Comparison of ENCODE assay signal across 28 mouse cellular contexts in the genomic region with DNA sequence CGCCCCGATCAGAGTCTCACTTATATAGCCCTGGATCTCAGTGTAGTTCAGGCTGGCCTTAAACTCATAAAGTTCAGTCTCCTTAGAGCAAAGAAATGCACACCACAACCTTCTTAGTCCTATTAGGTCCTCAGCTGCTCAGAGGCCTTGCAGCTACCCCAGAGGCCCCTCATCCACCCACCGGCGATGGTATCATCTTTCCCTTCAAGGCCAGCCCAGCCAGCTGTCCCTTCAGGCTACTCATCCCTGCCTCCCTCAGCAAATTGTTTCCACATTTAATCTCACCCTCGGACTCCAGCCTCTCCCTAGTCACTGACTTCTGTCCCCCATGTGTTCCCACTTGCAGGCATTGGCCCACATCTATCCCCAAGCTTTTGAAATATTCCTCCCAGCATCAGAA. TPM values are rescaled to one million over a fixed set of nuclear protein-coding genes. Genes with fewer than 3 reads are reported as not detected.
DNase-seq lines count a peak whose midpoint lies in the region; ATAC-seq and TF ChIP-seq lines count a peak whose summit lies in the region.
"Had no signal": no experiment of that assay in that cellular context is flagged by ENCODE, and none has a peak within 500 bp of the region (broad histone marks: within the 10 kb centered on the region; RNA-seq: fewer than 3 reads in every experiment).

No protein-coding gene starts in this region.

- no peak for TF ChIP-seq POLR2A in lung, adult 2 months (IDR thresholded peaks at IDR 0.05; ENCODE audit: borderline replicate concordance, extremely low read depth, low read depth, low read length)

- ATAC-seq in kidney, postnatal 0 days (replicated peaks; ENCODE audit: low FRiP score, low read depth): no peak
- no peak for ATAC-seq in kidney, embryonic 15.5 days (replicated peaks; ENCODE audit: low FRiP score)
- no peak; the same call in 1 of the 2 replicates for ATAC-seq in embryonic facial prominence, embryonic 15.5 days (ENCODE audit: insufficient number of reproducible peaks, low FRiP score, low TSS enrichment, low read depth)
- ATAC-seq in forebrain, embryonic 15.5 days (replicated peaks): no peak
- ATAC-seq: forebrain, postnatal 0 days; hindbrain, embryonic 16.5 days; midbrain, embryonic 15.5 days had no signal

- H3K27ac ChIP-seq in kidney, postnatal 0 days: no peak overlapping the region
- H3K27ac ChIP-seq in kidney, embryonic 15.5 days: no peak overlapping the region
- peak overlapping the region; percentile 39; the same call in 1 of the 2 replicates for H3K27ac ChIP-seq in embryonic facial prominence, embryonic 15.5 days (replicated peaks)
- no peak overlapping the region for H3K27ac ChIP-seq in forebrain, embryonic 15.5 days (replicated peaks)
- H3K27ac ChIP-seq: embryonic facial prominence, embryonic 12.5 days; heart, embryonic 13.5 days; limb, embryonic 12.5 days; liver, embryonic 13.5 days; macrophage; midbrain, embryonic 15.5 days had no signal

- WGBS in kidney, postnatal 0 days: 45% methylated on average over 5 of the region's 5 CpGs
- WGBS in kidney, embryonic 15.5 days: 51% methylated on average over 5 of the region's 5 CpGs
- WGBS in embryonic facial prominence, embryonic 15.5 days: 39% methylated on average over 5 of the region's 5 CpGs
- 82% methylated on average over 5 of the region's 5 CpGs for WGBS in forebrain, embryonic 15.5 days
- WGBS in lung, adult 2 months: 73% methylated on average over 5 of the region's 5 CpGs

- peak; percentile 22 for DNase-seq in embryo, embryonic 10.5 days (ENCODE audit: low spot score)
- no peak for DNase-seq in embryo, embryonic 11 days
- DNase-seq in kidney, postnatal 0 days (ENCODE audit: low spot score): peak; percentile 44
- DNase-seq in lung, adult 2 months: no peak
- DNase-seq: adrenal gland, postnatal 36 days; cerebellum, adult 18-20 months; cerebellum, postnatal 10 days; forebrain, postnatal 0 days; heart, postnatal 10 days; kidney, adult 18-20 months; kidney, postnatal 14 days; layer of hippocampus, adult 9-11 months; liver, embryonic 13.5 days; lung, adult 18-20 months; lung, postnatal 10 days; right cerebral cortex, adult 18-20 months; thymus, adult 2 months; thymus, postnatal 36 days had no signal

- no peaks in the 10 kb centered on the region for H3K9me3 ChIP-seq in kidney, postnatal 0 days (replicated peaks; ENCODE audit: low read length)
- H3K9me3 ChIP-seq in kidney, embryonic 15.5 days (replicated peaks): no peaks in the 10 kb centered on the region
- H3K9me3 ChIP-seq in embryonic facial prominence, embryonic 15.5 days (replicated peaks): no peaks in the 10 kb centered on the region
- H3K9me3 ChIP-seq in forebrain, embryonic 15.5 days: no peaks in the 10 kb centered on the region
- H3K9me3 ChIP-seq: embryonic facial prominence, embryonic 12.5 days; heart, embryonic 13.5 days; limb, embryonic 12.5 days; liver, embryonic 13.5 days; midbrain, embryonic 15.5 days had no signal

- TF ChIP-seq CTCF in kidney, postnatal 0 days (IDR thresholded peaks at IDR 0.05; ENCODE audit: low read depth): no peak
- no peak for TF ChIP-seq CTCF in lung, adult 2 months (IDR thresholded peaks at IDR 0.05; ENCODE audit: insufficient read depth, low read length)

- no peaks in the 10 kb centered on the region for H3K36me3 ChIP-seq in kidney, postnatal 0 days (ENCODE audit: insufficient read depth, low read length)
- no peaks in the 10 kb centered on the region for H3K36me3 ChIP-seq in kidney, embryonic 15.5 days
- H3K36me3 ChIP-seq in embryonic facial prominence, embryonic 15.5 days: no peaks in the 10 kb centered on the region
- no peaks in the 10 kb centered on the region for H3K36me3 ChIP-seq in forebrain, embryonic 15.5 days
- H3K36me3 ChIP-seq: embryonic facial prominence, embryonic 12.5 days; heart, embryonic 13.5 days; limb, embryonic 12.5 days; liver, embryonic 13.5 days; midbrain, embryonic 15.5 days had no signal

- H3K4me1 ChIP-seq in kidney, postnatal 0 days (replicated peaks; ENCODE audit: insufficient read depth, low read length): peaks cover 10% of the 10 kb centered on the region; the same call in 1 of the 2 replicates
- H3K4me1 ChIP-seq in kidney, embryonic 15.5 days: peaks cover 24% of the 10 kb centered on the region
- peaks cover 15% of the 10 kb centered on the region for H3K4me1 ChIP-seq in embryonic facial prominence, embryonic 15.5 days
- H3K4me1 ChIP-seq in forebrain, embryonic 15.5 days: peaks cover 6% of the 10 kb centered on the region; the same call in 1 of the 2 replicates
- peaks cover 2% of the 10 kb centered on the region; the same call in 1 of the 2 replicates for H3K4me1 ChIP-seq in lung, adult 2 months (ENCODE audit: control insufficient read depth, insufficient read depth, low read length)

- H3K4me2 ChIP-seq in kidney, postnatal 0 days (ENCODE audit: low read length): no peak overlapping the region
- no peak overlapping the region for H3K4me2 ChIP-seq in kidney, embryonic 15.5 days
- no peak overlapping the region for H3K4me2 ChIP-seq in embryonic facial prominence, embryonic 15.5 days (replicated peaks)
- no peak overlapping the region for H3K4me2 ChIP-seq in forebrain, embryonic 15.5 days (replicated peaks)
- H3K4me2 ChIP-seq: embryonic facial prominence, embryonic 12.5 days; heart, embryonic 13.5 days; limb, embryonic 12.5 days; liver, embryonic 13.5 days; midbrain, embryonic 15.5 days had no signal

- no peaks in the 10 kb centered on the region for H3K27me3 ChIP-seq in kidney, postnatal 0 days (ENCODE audit: insufficient read depth, low read length)
- no peaks in the 10 kb centered on the region for H3K27me3 ChIP-seq in kidney, embryonic 15.5 days
- H3K27me3 ChIP-seq in embryonic facial prominence, embryonic 15.5 days: no peaks in the 10 kb centered on the region
- H3K27me3 ChIP-seq in forebrain, embryonic 15.5 days: no peaks in the 10 kb centered on the region
- H3K27me3 ChIP-seq: embryonic facial prominence, embryonic 12.5 days; heart, embryonic 13.5 days; limb, embryonic 12.5 days; midbrain, embryonic 15.5 days had no signal

- H3K9ac ChIP-seq in kidney, postnatal 0 days (ENCODE audit: low read depth, low read length): no peak overlapping the region
- H3K9ac ChIP-seq in kidney, embryonic 15.5 days: no peak overlapping the region
- H3K9ac ChIP-seq in embryonic facial prominence, embryonic 15.5 days: no peak overlapping the region
- H3K9ac ChIP-seq in forebrain, embryonic 15.5 days (replicated peaks): no peak overlapping the region
- H3K9ac ChIP-seq: embryonic facial prominence, embryonic 12.5 days; forebrain, postnatal 0 days; heart, embryonic 13.5 days; limb, embryonic 12.5 days; liver, embryonic 13.5 days; midbrain, embryonic 15.5 days had no signal

- no peak overlapping the region for H3K4me3 ChIP-seq in kidney, postnatal 0 days (replicated peaks; ENCODE audit: low read depth, low read length)
- H3K4me3 ChIP-seq in kidney, embryonic 15.5 days (replicated peaks): no peak overlapping the region
- H3K4me3 ChIP-seq in embryonic facial prominence, embryonic 15.5 days (replicated peaks): no peak overlapping the region
- H3K4me3 ChIP-seq in forebrain, embryonic 15.5 days: no peak overlapping the region
- H3K4me3 ChIP-seq in lung, adult 2 months (replicated peaks; ENCODE audit: extremely low read depth, low read depth, low read length): no peak overlapping the region
- H3K4me3 ChIP-seq: embryonic facial prominence, embryonic 12.5 days; erythroblast, embryonic 14.5 days; heart, embryonic 13.5 days; limb, embryonic 12.5 days; liver, embryonic 13.5 days; midbrain, embryonic 15.5 days had no signal

RNA-seq across cellular contexts. Expression of a gene that starts 5.8 kb away (rescaled TPM):
- polyA plus RNA-seq in kidney, postnatal 0 days (2015; fragmentation: Nextera tagmentation; extraction: Ambion mirVana): 45.4 and 52.8 TPM in 2 replicates
- polyA plus RNA-seq in kidney, embryonic 15.5 days (2015; fragmentation: Nextera tagmentation; extraction: Ambion mirVana): 81.0 and 85.5 TPM in 2 replicates
- polyA plus RNA-seq in embryonic facial prominence, embryonic 15.5 days (2015; fragmentation: Nextera tagmentation; extraction: Ambion mirVana): 78.3 and 79.8 TPM in 2 replicates
- 211 and 228 TPM in 2 replicates for polyA plus RNA-seq in forebrain, embryonic 15.5 days (2015; fragmentation: Nextera tagmentation; extraction: Ambion mirVana)
- polyA plus RNA-seq in lung, adult 2 months (2012; rRNA removed): 24.5 and 27.4 TPM in 2 replicates

RNA-seq across cellular contexts. Expression of a gene that starts 39.4 kb away (rescaled TPM):
- polyA plus RNA-seq in kidney, postnatal 0 days (2015; fragmentation: Nextera tagmentation; extraction: Ambion mirVana): 551 and 628 TPM in 2 replicates
- polyA plus RNA-seq in kidney, embryonic 15.5 days (2015; fragmentation: Nextera tagmentation; extraction: Ambion mirVana): 696 and 818 TPM in 2 replicates
- polyA plus RNA-seq in embryonic facial prominence, embryonic 15.5 days (2015; fragmentation: Nextera tagmentation; extraction: Ambion mirVana): 557 and 581 TPM in 2 replicates
- 543 and 563 TPM in 2 replicates for polyA plus RNA-seq in forebrain, embryonic 15.5 days (2015; fragmentation: Nextera tagmentation; extraction: Ambion mirVana)
- 27.4 and 38.0 TPM in 2 replicates for polyA plus RNA-seq in lung, adult 2 months (2012; rRNA removed)

RNA-seq across cellular contexts. Expression of a gene that starts 57.1 kb away (rescaled TPM):
- 47.8 and 55.9 TPM in 2 replicates for polyA plus RNA-seq in kidney, postnatal 0 days (2015; fragmentation: Nextera tagmentation; extraction: Ambion mirVana)
- polyA plus RNA-seq in kidney, embryonic 15.5 days (2015; fragmentation: Nextera tagmentation; extraction: Ambion mirVana): 67.1 and 68.6 TPM in 2 replicates
- 51.3 and 52.3 TPM in 2 replicates for polyA plus RNA-seq in embryonic facial prominence, embryonic 15.5 days (2015; fragmentation: Nextera tagmentation; extraction: Ambion mirVana)
- 163 and 175 TPM in 2 replicates for polyA plus RNA-seq in forebrain, embryonic 15.5 days (2015; fragmentation: Nextera tagmentation; extraction: Ambion mirVana)
- 81.5 and 84.8 TPM in 2 replicates for polyA plus RNA-seq in lung, adult 2 months (2012; rRNA removed)

Comparison
In these comparisons a context has a peak if more than half of its experiments do, and no peak if none do; other contexts are left out.
1. DNase-seq: peak in embryo, embryonic 10.5 days (single experiment) and kidney, postnatal 0 days (single experiment); none in embryo, embryonic 11 days (single experiment) and lung, adult 2 months (single experiment).
2. RNA of a gene that starts 39.4 kb away (polyA plus RNA-seq): 696 to 818 TPM in kidney, embryonic 15.5 days, 557 to 581 TPM in embryonic facial prominence, embryonic 15.5 days, 543 to 563 TPM in forebrain, embryonic 15.5 days and 551 to 628 TPM in kidney, postnatal 0 days; 27.4 to 38.0 TPM in lung, adult 2 months; every median in the first group is over 10 times any median in the second.